Mouse (Mus musculus) embryo, embryonic 11 days (tissue): ENCODE measurements at regions not wholly inside any gene's neighbourhood (a gene's known extent, or its start where the extent isn't known, plus 50 kb on each side); places are given as distances from the start of the nearest gene placed in this dataset.

Source experiments
- DNase-seq: peaks from one replicate; pipeline ENCODE4 v3.0.0-alpha.2; 2015

GRCm38 (mm10) chr3:151192092-151192491 lies 245.6 kb upstream of the Adgrl4 start:
- DNase-seq = no peak

DNA sequence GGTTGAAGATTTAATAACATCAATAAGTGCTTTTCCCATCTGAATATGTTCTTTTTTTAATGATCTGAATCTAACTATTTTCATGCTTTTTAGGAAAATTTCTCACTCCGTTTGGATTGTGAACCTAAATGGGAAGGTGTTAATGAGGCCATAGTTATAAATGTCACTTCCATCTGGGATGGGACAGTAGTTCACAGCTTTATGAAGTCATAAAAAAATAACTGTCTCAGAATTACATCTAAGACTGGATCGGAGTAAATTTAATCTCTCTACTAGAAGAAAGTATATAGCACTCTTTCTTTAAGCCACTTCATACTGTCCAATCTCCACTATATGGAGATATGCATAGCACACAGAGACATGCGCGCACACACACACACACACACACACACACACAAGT lies 226.7 kb upstream of the Adgrl4 start:
- no peak for DNase-seq

DNA sequence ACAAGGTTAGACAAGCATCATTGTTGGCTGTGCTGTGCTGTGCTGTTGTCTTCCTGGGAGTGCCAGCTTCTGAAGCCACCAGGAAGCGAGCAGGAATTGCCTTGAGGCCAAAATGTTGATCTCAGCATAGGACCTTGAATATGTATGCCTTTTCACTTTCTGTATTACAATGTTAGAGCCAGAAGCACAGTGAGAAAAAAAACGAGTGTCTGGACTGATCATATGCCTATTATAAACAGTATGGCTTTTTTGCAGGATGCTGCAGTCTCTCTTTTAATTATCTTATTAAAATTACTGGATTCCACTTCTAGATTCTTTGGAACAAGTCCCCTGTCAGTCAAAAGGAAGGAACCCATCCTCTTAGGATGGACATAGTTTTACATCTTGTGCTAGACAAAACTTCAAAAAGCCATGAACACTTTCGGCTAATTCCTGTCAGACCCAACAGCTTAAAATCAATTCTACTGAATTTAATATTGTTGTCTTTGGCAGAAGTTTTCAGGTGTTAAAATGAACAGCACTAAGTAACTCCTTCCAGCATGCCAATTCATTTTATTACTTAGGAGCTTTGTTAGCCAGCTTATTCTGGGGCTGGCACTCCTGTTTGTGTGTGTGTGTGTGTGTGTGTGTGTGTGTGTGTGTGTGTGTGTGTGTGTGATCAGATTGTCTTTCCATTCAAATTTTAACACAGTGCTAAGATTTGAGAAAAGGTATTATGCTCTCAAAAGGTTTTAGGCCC lies 220.8 kb upstream of the Adgrl4 start:
- DNase-seq = no peak

- peak; percentile 68 for DNase-seq
Observed at GRCm38 (mm10) chr3:151222407-151222806, 215.3 kb upstream of the Adgrl4 start.

- no peak for DNase-seq
Observed at GRCm38 (mm10) chr3:151252458-151252857, 185.2 kb upstream of the Adgrl4 start.

GRCm38 (mm10) chr3:151262821-151263220 lies 174.9 kb upstream of the Adgrl4 start:
- no peak for DNase-seq

DNA sequence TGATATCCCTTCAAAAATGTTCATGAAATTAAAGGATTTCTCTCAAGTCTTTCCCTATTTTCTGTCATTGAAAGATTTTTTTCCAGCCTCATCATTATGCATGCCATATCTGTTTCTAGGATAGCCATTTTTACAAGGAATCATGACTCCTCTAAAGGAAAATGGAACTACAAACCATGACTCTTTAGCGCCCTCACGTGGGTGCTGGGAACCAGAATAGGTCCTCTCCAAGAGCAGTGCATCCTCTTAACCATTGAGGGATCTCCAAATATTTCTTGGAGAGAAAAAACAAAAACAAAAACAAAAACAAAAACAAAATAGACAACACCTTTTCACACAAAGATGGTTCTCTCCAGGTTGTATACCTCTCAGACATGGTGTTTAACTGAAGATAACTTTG lies 172.0 kb upstream of the Adgrl4 start:
- peak; percentile 31 for DNase-seq

- DNase-seq = no peak
Observed at GRCm38 (mm10) chr3:151269514-151269913, 168.2 kb upstream of the Adgrl4 start.

DNA sequence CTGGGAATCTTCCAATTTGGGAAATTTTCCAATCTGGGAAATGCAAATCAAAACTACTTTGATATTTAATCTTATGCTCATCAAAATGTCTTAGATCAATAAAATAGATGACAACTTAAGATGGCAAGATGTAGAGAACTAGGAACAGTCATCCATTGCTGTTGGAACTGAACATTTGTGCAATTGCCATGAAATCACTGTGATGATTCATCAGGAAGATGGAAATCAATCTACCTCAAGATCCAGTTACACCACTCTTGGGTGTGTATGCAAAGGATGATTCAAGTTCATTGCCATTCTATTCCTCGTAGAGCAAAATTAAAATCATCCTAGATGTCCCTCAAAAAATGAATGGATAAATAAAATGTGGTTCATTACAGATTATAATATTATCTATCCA lies 153.9 kb upstream of the Adgrl4 start:
- no peak for DNase-seq

DNA sequence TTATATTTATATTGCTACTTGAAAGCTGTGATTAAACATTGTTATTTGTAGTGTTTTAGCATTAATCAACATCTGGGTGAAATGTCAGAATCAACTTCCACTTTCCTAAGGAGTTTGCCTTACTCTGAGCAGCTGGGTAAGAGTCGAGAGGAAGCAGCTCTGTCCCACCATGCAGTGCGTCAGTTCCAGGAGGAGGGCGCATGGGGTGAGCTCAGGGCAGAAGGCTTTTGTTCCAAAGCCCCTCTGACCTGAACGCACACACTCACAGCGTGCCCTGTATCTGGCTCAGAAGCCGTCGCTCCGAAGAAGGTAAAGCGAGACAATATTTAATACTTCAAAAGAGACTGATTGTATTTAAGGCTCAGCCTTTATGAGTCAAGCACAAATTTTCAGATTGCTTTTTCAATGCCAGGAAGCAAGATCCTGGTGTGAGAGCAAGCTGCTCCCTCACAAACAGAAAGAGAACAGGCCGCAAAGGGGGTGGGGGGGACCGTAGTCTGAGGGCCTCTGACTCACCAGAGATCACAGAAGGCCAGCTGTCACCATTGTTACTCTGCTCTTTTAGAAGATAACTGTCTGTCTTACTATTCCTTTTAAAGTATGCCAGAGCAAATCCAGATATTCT lies 143.6 kb upstream of the Adgrl4 start:
- DNase-seq = peak; percentile 56

GRCm38 (mm10) chr3:151294606-151295005 lies 143.1 kb upstream of the Adgrl4 start:
- no peak for DNase-seq

DNA sequence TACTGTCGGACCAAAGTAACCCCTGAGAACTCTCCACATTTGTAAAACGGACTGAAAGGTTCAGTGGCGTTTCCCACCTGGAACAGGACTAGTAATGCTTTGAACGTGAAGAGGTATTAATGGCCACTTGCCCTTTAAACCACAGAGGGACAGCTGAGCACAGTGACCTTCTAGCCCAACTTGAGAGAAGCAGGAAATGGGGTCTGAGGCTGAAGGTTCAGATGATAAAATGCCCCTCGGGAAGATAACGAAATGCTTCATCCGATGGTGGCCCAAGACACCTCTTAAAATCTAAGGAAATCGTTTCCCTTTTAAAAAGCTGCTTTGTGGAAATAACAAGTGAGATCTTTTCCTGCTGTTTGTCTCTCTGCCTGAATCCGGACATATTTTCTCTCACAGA lies 142.7 kb upstream of the Adgrl4 start:
- DNase-seq = no peak

GRCm38 (mm10) chr3:151298325-151298724 lies 139.4 kb upstream of the Adgrl4 start:
- DNase-seq = no peak

- DNase-seq = no peak
Observed at GRCm38 (mm10) chr3:151305402-151305801, 132.3 kb upstream of the Adgrl4 start.

- no peak for DNase-seq
Observed at GRCm38 (mm10) chr3:151307975-151308374, 129.7 kb upstream of the Adgrl4 start.

DNA sequence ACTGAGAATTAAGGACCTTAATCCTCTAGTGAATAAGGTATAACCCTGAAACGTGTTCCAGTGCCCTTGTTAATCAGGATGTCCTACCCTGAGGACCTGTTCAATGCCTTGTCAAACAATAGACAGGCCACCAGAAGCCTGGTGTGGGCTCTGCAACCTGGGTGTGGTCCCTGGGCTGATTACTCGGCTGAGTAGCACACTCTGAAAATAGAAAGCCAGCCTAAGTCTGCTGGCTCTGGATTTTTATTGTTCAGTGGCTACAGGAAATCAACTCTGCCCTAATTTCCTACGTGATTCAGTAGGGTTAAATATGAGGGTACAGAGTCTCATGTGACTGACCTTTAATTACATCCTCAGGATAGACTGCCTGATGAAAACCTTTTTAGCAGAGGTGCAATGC lies 113.9 kb upstream of the Adgrl4 start:
- DNase-seq = peak; percentile 17

DNA sequence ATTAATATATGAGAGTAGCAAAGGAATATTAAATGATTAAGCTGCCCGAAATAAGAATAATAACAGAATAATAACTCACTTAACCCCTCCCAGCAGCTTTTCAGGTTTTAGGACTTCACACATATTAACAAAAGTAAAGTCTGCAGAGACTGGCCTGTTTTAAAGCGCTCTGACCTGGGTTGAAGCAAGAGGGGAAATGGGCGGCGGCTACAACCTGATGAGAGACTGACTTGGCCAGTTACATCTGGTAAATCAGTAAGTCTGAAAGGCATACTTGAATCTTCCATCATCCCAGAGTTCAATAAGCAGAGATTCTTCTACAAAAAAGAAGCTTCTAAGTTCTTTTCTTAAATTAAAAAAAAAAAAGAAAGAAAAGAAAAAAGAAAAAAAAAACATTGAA lies 107.9 kb upstream of the Adgrl4 start:
- peak; percentile 14 for DNase-seq

DNA sequence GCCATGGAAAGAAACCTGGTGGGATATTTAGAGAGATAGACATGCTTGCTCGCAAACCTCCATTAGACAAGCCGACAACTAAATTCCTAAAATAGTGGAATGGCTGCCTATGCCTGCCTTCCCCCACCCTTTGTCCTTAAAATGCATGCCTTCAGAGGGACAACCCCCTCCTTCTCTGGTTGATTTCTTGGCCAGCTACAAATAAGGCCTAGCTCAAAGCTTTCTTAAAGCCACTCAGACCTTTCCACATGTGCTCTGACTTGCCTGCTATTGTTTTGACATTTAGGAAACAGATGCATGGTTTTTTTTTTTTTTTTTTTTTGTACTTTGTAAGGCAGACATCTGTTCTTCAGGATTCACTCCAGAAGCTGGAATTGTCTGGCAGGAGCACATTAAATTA lies 105.8 kb upstream of the Adgrl4 start:
- peak; percentile 24 for DNase-seq

DNA sequence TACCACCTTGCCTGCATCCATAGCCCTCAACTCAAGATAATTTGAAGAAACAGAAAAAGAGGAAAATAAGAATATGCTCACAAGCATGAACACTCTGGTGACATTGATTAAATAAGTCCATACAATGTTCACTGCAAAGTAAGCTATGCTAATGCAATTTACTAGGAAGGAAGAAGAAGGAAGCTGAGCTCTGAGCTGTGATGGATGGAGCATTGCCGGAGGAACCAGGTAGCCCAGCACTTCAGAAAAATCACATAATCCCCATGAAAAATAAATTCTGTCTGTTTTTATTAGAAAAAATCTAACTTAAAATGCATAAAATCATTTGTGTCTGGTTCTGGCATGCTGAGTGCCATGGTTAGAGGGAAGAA lies 105.4 kb upstream of the Adgrl4 start:
- DNase-seq = no peak

DNA sequence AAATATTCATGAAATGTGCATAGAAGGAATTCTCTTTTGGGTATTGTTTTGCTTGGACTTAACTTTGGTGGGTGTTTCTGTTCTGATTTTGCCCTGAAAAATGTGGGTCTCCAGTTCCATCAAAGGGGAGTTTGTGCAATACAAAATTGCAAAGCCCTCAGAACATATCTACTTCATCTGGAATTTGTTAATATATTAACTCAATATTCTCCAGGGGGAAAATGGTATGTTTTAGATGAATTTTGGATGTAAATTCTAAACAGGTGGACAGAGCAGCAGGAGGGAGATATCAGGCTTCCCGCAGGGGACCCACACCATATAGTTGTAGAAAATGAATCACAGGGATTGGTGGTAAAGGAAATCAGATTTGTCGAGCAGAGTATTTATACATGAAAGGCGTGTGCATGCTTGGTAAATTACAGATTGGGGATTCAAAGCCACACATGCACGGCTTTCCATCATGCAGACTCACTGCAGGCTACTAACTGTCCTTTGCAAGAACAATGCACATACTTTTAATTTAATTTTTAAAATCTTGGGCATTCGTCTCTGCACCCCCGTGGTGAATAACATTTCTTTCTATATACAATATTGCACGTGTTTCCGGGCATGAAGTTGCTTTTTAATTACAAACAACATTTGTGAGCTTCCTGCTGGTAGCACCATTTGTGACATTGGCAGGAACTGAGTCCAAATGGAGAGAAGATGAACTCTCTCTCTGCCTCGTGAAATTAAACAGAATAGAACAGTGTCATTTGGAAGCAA lies 104.8 kb upstream of the Adgrl4 start:
- DNase-seq = peak; percentile 42

DNA sequence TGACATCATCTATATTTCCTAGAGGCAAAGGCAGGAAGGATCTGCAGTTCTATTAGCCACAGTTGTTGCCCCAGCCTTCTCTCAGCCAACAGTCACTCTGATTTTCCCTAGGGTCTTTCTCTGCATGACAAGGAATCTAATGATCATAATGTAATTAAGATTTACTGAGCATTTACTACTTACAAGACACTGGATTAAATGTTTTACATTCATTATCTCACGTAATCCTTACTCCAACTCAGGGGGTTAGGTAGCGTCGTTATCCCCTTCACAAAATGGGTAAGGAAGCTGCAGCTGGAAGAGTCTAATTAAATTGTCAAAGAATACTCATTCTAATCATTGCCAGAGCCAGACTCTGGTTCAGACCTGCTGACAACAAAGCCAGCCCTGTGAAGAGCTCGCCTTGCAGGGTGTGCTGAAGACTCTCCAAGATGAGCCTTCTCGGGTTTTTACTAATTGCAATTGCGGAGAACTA lies 103.8 kb upstream of the Adgrl4 start:
- DNase-seq = peak; percentile 49

DNA sequence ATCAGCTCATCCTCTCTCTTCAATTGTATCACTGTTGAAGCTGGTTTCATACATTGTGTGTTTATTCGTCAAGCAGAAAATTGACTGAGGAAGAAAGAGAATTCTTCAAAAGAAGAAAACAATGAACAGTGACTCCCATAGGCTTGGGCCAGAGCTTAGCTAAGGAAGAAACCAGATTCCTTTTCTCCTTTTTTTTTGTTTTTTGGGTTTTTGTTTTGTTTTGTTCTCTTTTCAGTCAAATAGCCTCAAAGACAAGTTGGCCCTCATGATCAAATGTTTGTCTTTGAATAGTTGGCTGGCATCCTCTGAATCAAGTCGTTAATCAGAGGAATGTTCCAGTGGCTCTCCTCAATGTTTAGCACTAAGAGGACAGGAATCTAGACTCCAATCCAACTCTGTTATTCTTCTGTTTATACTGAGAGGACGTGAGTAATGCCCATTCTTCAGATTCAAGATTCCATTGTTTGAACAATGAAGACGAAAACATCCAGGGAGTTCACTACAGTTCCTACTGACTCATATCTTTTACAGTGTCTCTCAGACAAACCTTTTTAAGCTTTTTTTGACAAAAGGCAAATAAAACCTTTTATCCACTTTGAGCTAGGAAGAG lies 86.1 kb upstream of the Adgrl4 start:
- no peak for DNase-seq

GRCm38 (mm10) chr3:151366302-151366701 lies 71.4 kb upstream of the Adgrl4 start:
- DNase-seq = peak; percentile 19
